Mouse (Mus musculus): Measurements from ENCODE around the gene Zfp948. TPM values are rescaled to one million over a fixed set of nuclear protein-coding genes. Genes with fewer than 3 reads are reported as not detected.
"Not testable (repeated sequence)": the region's sequence is repeated elsewhere in the genome, so short reads cannot be mapped to it uniquely, and the experiment has no call there.

Gene Zfp948
- total RNA-seq, 2 experiments from 2014 or later = 3.1 to 3.8 TPM

DNA sequence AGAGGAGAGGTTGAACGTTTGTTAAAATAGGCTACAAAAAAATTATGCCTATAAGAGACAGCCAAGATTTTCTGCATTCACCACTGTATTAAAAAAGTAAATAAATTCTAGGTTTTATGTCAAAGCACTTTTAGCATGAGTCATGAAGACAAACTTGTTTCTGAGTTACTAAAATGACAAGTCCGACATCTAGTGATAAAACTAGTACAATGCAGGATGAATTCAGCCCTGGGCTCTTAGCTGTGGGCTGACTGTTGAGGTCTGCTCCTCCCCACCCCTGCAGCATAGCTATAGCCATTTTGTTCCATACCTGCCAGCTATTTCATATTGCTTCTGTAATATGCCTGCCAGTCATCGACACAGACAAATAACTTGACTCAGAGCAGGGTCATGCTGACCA lies 49.5 kb downstream of the Zfp948 start:
- intact Hi-C loops (cut with DNase I) = no loop called here
- no peak for DNase-seq

DNA sequence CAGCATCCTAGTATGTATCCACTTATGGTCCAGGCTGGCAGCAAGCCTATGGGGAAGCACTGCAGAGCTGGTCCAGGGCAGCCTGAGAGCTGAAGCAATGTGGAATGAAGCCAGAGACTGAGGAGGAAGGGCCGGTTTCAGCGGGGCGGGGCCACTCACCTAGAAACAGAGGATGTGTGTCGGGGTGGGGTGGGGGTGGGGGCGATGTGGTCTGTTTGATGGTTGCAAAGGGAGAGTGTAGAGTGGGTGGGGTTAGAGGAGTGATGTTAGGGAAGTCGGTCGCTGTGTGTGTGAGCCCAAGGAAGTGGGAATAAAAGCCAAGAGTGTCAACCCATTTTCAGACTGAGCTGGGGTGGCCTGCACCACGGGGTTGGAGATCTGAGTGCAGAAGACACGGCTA lies 50.5 kb downstream of the Zfp948 start:
- DNase-seq = no peak
- intact Hi-C loops (cut with DNase I) = no loop called here

DNA sequence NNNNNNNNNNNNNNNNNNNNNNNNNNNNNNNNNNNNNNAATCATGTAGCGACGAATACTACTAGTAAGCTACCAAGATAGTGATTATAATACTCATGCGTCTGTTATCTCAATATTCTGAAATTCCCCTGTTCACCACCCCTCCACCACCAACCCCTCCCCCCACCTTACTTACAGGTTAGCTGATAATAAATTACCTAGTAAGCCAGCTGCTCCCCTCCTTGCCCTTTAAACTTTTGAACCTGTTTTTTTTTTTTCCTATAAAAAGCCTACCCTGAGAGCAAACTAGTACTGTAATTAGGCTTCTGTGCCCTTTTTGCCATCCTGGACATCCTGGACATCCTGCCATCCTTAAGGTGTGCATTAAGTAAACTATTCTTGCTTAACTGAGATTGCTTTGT lies 56.8 kb downstream of the Zfp948 start:
- intact Hi-C loops (cut with DNase I) = no loop called here
- DNase-seq = no peak

DNA sequence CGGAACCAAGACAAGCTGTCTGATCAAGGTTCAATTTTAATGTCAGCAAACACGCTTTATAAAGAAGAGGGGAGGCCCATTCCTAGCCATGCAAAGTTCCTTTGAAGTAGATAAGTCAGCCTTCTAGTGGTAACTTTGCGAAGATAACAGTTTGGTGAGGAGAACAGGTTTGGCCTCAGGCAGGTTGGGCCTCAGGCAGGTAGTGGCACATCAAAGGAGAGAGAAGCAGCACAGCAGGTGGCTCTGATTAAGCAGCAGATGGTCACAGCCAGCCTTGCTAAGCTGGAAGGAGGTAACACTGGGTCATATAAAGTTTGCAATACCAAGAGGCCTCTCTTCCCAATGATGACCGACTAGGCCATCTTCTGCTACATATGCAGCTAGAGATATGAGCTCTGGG lies 69.0 kb downstream of the Zfp948 start:
- intact Hi-C loops (cut with DNase I); DNase-seq: not testable (repeated sequence)

Other genes starting within 250 kb of the Zfp948 start
- gene Zfp677, start 183.3 kb upstream of the Zfp948 start, total RNA-seq (2021) = 1 to 10 TPM in 1 of 2 experiments, under 1 TPM in 1; 0.68 to 1.2 TPM
- gene Zfp54, start 143.8 kb upstream of the Zfp948 start, total RNA-seq (2021) = 1 to 10 TPM in 1 of 2 experiments, under 1 TPM in 1; 0.68 to 1.5 TPM
- 1 to 10 TPM; 6.8 to 7.4 TPM for gene Zfp51, start 116.6 kb upstream of the Zfp948 start, total RNA-seq (2021)
- gene Zfp53, start 78.0 kb upstream of the Zfp948 start, total RNA-seq (2021) = 1 to 10 TPM; 1.7 to 2.6 TPM
- gene Zfp52, start 31.5 kb upstream of the Zfp948 start, total RNA-seq (2021) = 1 to 10 TPM; 5.4 to 6.4 TPM
- 1 to 10 TPM; 2.1 to 2.4 TPM for gene Zfp983, start 83.6 kb downstream of the Zfp948 start, total RNA-seq (2021)
- gene Gm10226, start 124.9 kb downstream of the Zfp948 start, total RNA-seq (2021) = 1 to 10 TPM in 1 of 2 experiments, not detected in 1; 2.9 TPM
- 1 to 10 TPM; 2.1 TPM for gene Zfp760, start 140.7 kb downstream of the Zfp948 start, total RNA-seq (2021)
- gene Zfp229, start 163.8 kb downstream of the Zfp948 start, total RNA-seq (2021) = 1 to 10 TPM; 5.7 to 7.4 TPM